Mouse (Mus musculus) bone marrow, adult 2 months (tissue): ENCODE results near the gene Wdr44.

ENCODE experiments used
- CTCF ChIP-seq: fragments of 200-500 bp; IDR thresholded peaks from 2 replicates; pipeline ENCODE4 v1.5.1; 2011; ENCODE audit warnings: low read length, control low read depth; ENCODE audit not compliant: control insufficient read depth, insufficient read depth
- POLR2A ChIP-seq: fragments of 200-500 bp; IDR thresholded peaks from 2 replicates; pipeline ENCODE4 v1.6.1; 2011; ENCODE audit warnings: low read depth, mild to moderate bottlenecking, control low read depth, low read length, borderline replicate concordance; ENCODE audit not compliant: control insufficient read depth

GRCm38 (mm10) chrX:23807125-23807524 is 114.3 kb downstream of the Wdr44 start:
- TF ChIP-seq POLR2A (no peak), CTCF (no peak)
